Mouse (Mus musculus) heart, embryonic 11.5 days (tissue): ENCODE data around the gene Cd68. TPM values are rescaled to one million over a fixed set of nuclear protein-coding genes. Genes with fewer than 3 reads are reported as not detected.

Source experiments
- ATAC-seq: fragments of 200-750 bp; cut with Nextera tagmentation; replicated peaks from 2 replicates; pipeline ENCODE4 v1.8.0; 2017; ENCODE audit warnings: moderate library complexity; ENCODE audit not compliant: insufficient number of reproducible peaks, low FRiP score, low TSS enrichment
- H3K27ac ChIP-seq: fragments of 300-500 bp; sonication (generic); 2 replicates; pipeline ENCODE4 v1.5.1; 2014; ENCODE audit warnings: mild to moderate bottlenecking, low read depth, low read length
- H3K27me3 ChIP-seq: fragments of 300-500 bp; sonication (generic); 2 replicates; pipeline ENCODE4 v1.6.1; 2014; ENCODE audit warnings: mild to moderate bottlenecking, low read length, mixed read lengths; ENCODE audit not compliant: control insufficient read depth, insufficient read depth
- H3K36me3 ChIP-seq: fragments of 300-500 bp; sonication (generic); 2 replicates; pipeline ENCODE4 v1.6.1; 2014; ENCODE audit warnings: mild to moderate bottlenecking, low read length, moderate library complexity, mixed read lengths; ENCODE audit not compliant: control insufficient read depth, insufficient read depth
- H3K4me1 ChIP-seq: fragments of 300-500 bp; sonication (generic); 2 replicates; pipeline ENCODE4 v1.6.1; 2014; ENCODE audit warnings: low read length; ENCODE audit not compliant: control insufficient read depth, insufficient read depth
- H3K4me2 ChIP-seq: fragments of 300-500 bp; sonication (generic); 2 replicates; pipeline ENCODE4 v1.6.1; 2014; ENCODE audit warnings: mild to moderate bottlenecking, moderate library complexity
- H3K4me3 ChIP-seq: fragments of 300-500 bp; sonication (generic); 2 replicates; pipeline ENCODE4 v1.5.1; 2014; ENCODE audit warnings: low read depth, low read length
- H3K9ac ChIP-seq: fragments of 300-500 bp; sonication (generic); 2 replicates; pipeline ENCODE4 v1.6.1; 2014; ENCODE audit warnings: mild to moderate bottlenecking, low read depth, low read length, moderate library complexity
- H3K9me3 ChIP-seq: fragments of 300-500 bp; sonication (generic); replicated peaks from 2 replicates; pipeline ENCODE4 v1.6.1; 2016; ENCODE audit warnings: low read length; ENCODE audit not compliant: control insufficient read depth
- WGBS: fragments of 180-500 bp; shearing (Covaris S2); extraction: QIAGEN DNeasy Blood & Tissue Kit; methylation state at CpG from one replicate; pipeline ENCODE4 v1.1.7; 2014; ENCODE audit not compliant: insufficient replicate concordance; 5-methylcytosine and 5-hydroxymethylcytosine counted together
- polyA plus RNA-seq: library from polyadenylated mRNA; unstranded; fragments of >200 nt; fragmentation: Nextera tagmentation; extraction: Ambion mirVana; gene quantifications from 2 replicates; pipeline ENCODE4 v1.2.1, GENCODE M21; 2014

Gene Cd68
- polyA plus RNA-seq, 1 experiment from 2014 or later: 4.7 TPM

GRCm38 (mm10) chr11:69699595-69699994 is 33.6 kb upstream of the Cd68 start:
- Histone ChIP-seq H3K4me2 (peak overlapping the region; percentile 3; the same call in 1 of the 2 replicates), H3K4me3 (no peak overlapping the region), H3K27me3 (no peaks in the 10 kb centered on the region), H3K9ac (no peak overlapping the region; the same call in 1 of the 2 replicates), H3K4me1 (peaks cover 17% of the 10 kb centered on the region), H3K27ac (no peak overlapping the region), H3K36me3 (no peaks in the 10 kb centered on the region), H3K9me3 (no peaks in the 10 kb centered on the region)
- no peak for ATAC-seq
- WGBS: 16% methylated on average over 1 of the region's 1 CpGs

GRCm38 (mm10) chr11:69698574-69698973 is 32.6 kb upstream of the Cd68 start:
- Histone ChIP-seq H3K27me3 (no peaks in the 10 kb centered on the region), H3K27ac (no peak overlapping the region), H3K9me3 (no peaks in the 10 kb centered on the region), H3K4me2 (no peak overlapping the region), H3K4me1 (peaks cover 17% of the 10 kb centered on the region), H3K9ac (no peak overlapping the region), H3K36me3 (no peaks in the 10 kb centered on the region), H3K4me3 (no peak overlapping the region)
- WGBS: 72% methylated on average over 5 of the region's 5 CpGs
- no peak for ATAC-seq

GRCm38 (mm10) chr11:69697396-69697795 is 31.4 kb upstream of the Cd68 start:
- H3K9ac ChIP-seq: no peak overlapping the region
- H3K4me1 ChIP-seq: peaks cover 20% of the 10 kb centered on the region
- no peaks in the 10 kb centered on the region for H3K9me3 ChIP-seq
- no peaks in the 10 kb centered on the region for H3K36me3 ChIP-seq
- H3K4me3 ChIP-seq: no peak overlapping the region
- no peak overlapping the region for H3K27ac ChIP-seq
- ATAC-seq: no peak
- no peak overlapping the region for H3K4me2 ChIP-seq
- 81% methylated on average over 3 of the region's 3 CpGs for WGBS
- H3K27me3 ChIP-seq: no peaks in the 10 kb centered on the region

GRCm38 (mm10) chr11:69695361-69696181 is 29.6 kb upstream of the Cd68 start, which contains the start of the genes Tnfsf12 and Tnfsfm13:
TSS of gene Tnfsf12 (minus strand) at chr11:69695849.
TSS of gene Tnfsfm13 (minus strand) at chr11:69696098.
- peak; percentile 66; the same call in 1 of the 2 replicates for ATAC-seq
- WGBS: under 1% methylated on average over 40 of the region's 41 CpGs
- no peaks in the 10 kb centered on the region for H3K9me3 ChIP-seq

GRCm38 (mm10) chr11:69695046-69695360 is 29.1 kb upstream of the Cd68 start:
- peak overlapping the region; percentile 85; the same call in 1 of the 2 replicates for H3K9ac ChIP-seq
- WGBS: 25% methylated on average over 6 of the region's 6 CpGs
- H3K27ac ChIP-seq: peak overlapping the region; percentile 64
- ATAC-seq: no peak
- H3K36me3 ChIP-seq: no peaks in the 10 kb centered on the region
- H3K4me1 ChIP-seq: peaks cover 18% of the 10 kb centered on the region
- H3K4me3 ChIP-seq: peak overlapping the region; percentile 62
- no peaks in the 10 kb centered on the region for H3K9me3 ChIP-seq
- H3K27me3 ChIP-seq: no peaks in the 10 kb centered on the region
- peak overlapping the region; percentile 83 for H3K4me2 ChIP-seq

More at GRCm38 (mm10) chr11:69695361-69696181, 29.6 kb upstream of the Cd68 start, which contains the start of the genes Tnfsf12 and Tnfsfm13:
- peaks cover 20% of the 10 kb centered on the region for H3K4me1 ChIP-seq
- H3K4me2 ChIP-seq: peak within 1 kb of the TSS; percentile 83
- H3K9ac ChIP-seq: peak within 1 kb of the TSS; percentile 85
- peak within 1 kb of the TSS; percentile 62 for H3K4me3 ChIP-seq
- no peaks in the 10 kb centered on the region for H3K36me3 ChIP-seq
- H3K27ac ChIP-seq: peak within 1 kb of the TSS; percentile 64
- H3K27me3 ChIP-seq: no peaks in the 10 kb centered on the region

- WGBS: 55% methylated on average over 11 of the region's 11 CpGs
- H3K27me3 ChIP-seq: no peaks in the 10 kb centered on the region
- no peak overlapping the region for H3K4me2 ChIP-seq
- H3K4me1 ChIP-seq: peaks cover 12% of the 10 kb centered on the region
- no peak overlapping the region for H3K4me3 ChIP-seq
- no peaks in the 10 kb centered on the region for H3K36me3 ChIP-seq
- H3K9me3 ChIP-seq: no peaks in the 10 kb centered on the region
- no peak overlapping the region for H3K27ac ChIP-seq
- no peak for ATAC-seq
- H3K9ac ChIP-seq: no peak overlapping the region
These were observed 27.5 kb upstream of the Cd68 start for GRCm38 (mm10) chr11:69693421-69693965.

GRCm38 (mm10) chr11:69692863-69693262 is 26.9 kb upstream of the Cd68 start:
- Histone ChIP-seq H3K4me1 (peaks cover 12% of the 10 kb centered on the region), H3K27me3 (no peaks in the 10 kb centered on the region), H3K4me3 (no peak overlapping the region), H3K9ac (no peak overlapping the region), H3K36me3 (no peaks in the 10 kb centered on the region), H3K27ac (no peak overlapping the region), H3K9me3 (no peaks in the 10 kb centered on the region), H3K4me2 (no peak overlapping the region)
- 80% methylated on average over 6 of the region's 6 CpGs for WGBS
- ATAC-seq: no peak

- Histone ChIP-seq H3K27me3 (no peaks in the 10 kb centered on the region), H3K4me2 (no peak overlapping the region), H3K27ac (no peak overlapping the region), H3K9me3 (no peaks in the 10 kb centered on the region), H3K36me3 (no peaks in the 10 kb centered on the region), H3K9ac (no peak overlapping the region), H3K4me1 (peaks cover 12% of the 10 kb centered on the region), H3K4me3 (no peak overlapping the region)
- WGBS: 70% methylated on average over 9 of the region's 9 CpGs
- ATAC-seq: no peak
These were observed 26.4 kb upstream of the Cd68 start for GRCm38 (mm10) chr11:69692196-69692811.
